Mouse (Mus musculus): ENCODE measurements around the gene Klhl22. TPM values are rescaled to one million over a fixed set of nuclear protein-coding genes. Genes with fewer than 3 reads are reported as not detected.

Klhl22 gene
- polyA plus RNA-seq, 1 experiment from 2014 or later, result 29.0 TPM

DNA sequence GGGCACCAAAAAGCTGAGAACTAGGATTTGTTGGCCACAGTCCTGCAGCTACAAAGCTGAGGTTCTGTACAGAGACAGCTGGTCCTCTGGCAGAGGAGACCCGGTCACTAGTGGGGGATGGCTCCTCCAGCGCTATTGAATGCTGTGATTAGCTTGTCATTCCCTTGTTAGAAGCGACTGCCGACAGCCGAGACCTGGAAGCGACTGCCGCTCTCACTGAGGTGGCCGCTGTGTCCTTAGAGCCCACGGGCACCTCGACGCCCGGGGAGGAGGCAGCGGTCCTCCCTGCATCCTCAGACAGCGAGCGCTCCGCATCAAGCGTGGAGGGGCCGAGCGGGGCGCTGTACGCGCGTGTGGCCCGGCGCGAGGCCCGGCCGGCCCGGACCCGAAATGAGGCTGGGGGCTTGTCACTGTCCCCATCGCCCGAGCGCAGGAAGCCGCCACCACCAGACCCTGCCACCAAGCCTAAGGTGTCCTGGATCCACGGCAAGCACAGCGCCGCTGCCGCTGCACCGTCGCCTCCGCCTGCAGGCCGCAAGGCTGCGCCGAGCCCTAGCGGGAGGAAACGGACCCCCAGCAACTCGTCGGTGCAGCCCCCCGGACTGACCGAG is 47.3 kb downstream of the Klhl22 start:
- Histone ChIP-seq H3K4me1 (replicated peaks; ENCODE audit: control insufficient read depth, insufficient read depth, low read length) (0 out of 2 replicates have a peak, but pooled peaks cover 8% of the 10 kb centered on the region), H3K36me3 (ENCODE audit: control insufficient read depth, insufficient read depth) (0 out of 2 replicates have a peak, but pooled peaks cover 4% of the 10 kb centered on the region), H3K4me2 (replicated peaks; ENCODE audit: low read depth) (peak overlapping the region; percentile 87), H3K27ac (ENCODE audit: low read depth, low read length) (no peak overlapping the region), H3K9ac (ENCODE audit: low read depth, low read length) (peak overlapping the region; percentile 17; the same call in 1 of the 2 replicates), H3K4me3 (ENCODE audit: low read depth, low read length) (peak overlapping the region; percentile 36), H3K9me3 (ENCODE audit: control insufficient read depth) (no peaks in the 10 kb centered on the region), H3K27me3 (replicated peaks; ENCODE audit: control insufficient read depth, insufficient read depth, low read length) (peaks cover 60% of the 10 kb centered on the region)
- no peak for TF ChIP-seq CTCF (IDR thresholded peaks at IDR 0.05; ENCODE audit: low read depth)
- 19% methylated on average over 50 of the region's 50 CpGs for WGBS
- no peak for ATAC-seq

GRCm38 (mm10) chr16:17807192-17808009 is 48.0 kb downstream of the Klhl22 start:
- no peak for TF ChIP-seq CTCF (IDR thresholded peaks at IDR 0.05; ENCODE audit: low read depth)
- Histone ChIP-seq H3K36me3 (ENCODE audit: control insufficient read depth, insufficient read depth) (0 out of 2 replicates have a peak, but pooled peaks cover 4% of the 10 kb centered on the region), H3K4me1 (replicated peaks; ENCODE audit: control insufficient read depth, insufficient read depth, low read length) (0 out of 2 replicates have a peak, but pooled peaks cover 8% of the 10 kb centered on the region), H3K4me2 (replicated peaks; ENCODE audit: low read depth) (peak overlapping the region; percentile 87), H3K27me3 (replicated peaks; ENCODE audit: control insufficient read depth, insufficient read depth, low read length) (peaks cover 52% of the 10 kb centered on the region), H3K9ac (ENCODE audit: low read depth, low read length) (0 out of 2 replicates have a peak overlapping the region, but pooled peaks have one; percentile 17), H3K9me3 (ENCODE audit: control insufficient read depth) (no peaks in the 10 kb centered on the region), H3K4me3 (ENCODE audit: low read depth, low read length) (peak overlapping the region; percentile 36), H3K27ac (ENCODE audit: low read depth, low read length) (no peak overlapping the region)
- ATAC-seq, result peak; percentile 53; the same call in 1 of the 2 replicates
- 15% methylated on average over 73 of the region's 73 CpGs for WGBS

GRCm38 (mm10) chr16:17809125-17809524 is 49.7 kb downstream of the Klhl22 start:
- Histone ChIP-seq H3K36me3 (ENCODE audit: control insufficient read depth, insufficient read depth) (0 out of 2 replicates have a peak, but pooled peaks cover 4% of the 10 kb centered on the region), H3K4me2 (replicated peaks; ENCODE audit: low read depth) (no peak overlapping the region), H3K27me3 (replicated peaks; ENCODE audit: control insufficient read depth, insufficient read depth, low read length) (peaks cover 43% of the 10 kb centered on the region), H3K9me3 (ENCODE audit: control insufficient read depth) (no peaks in the 10 kb centered on the region), H3K9ac (ENCODE audit: low read depth, low read length) (no peak overlapping the region), H3K4me3 (ENCODE audit: low read depth, low read length) (no peak overlapping the region), H3K4me1 (replicated peaks; ENCODE audit: control insufficient read depth, insufficient read depth, low read length) (0 out of 2 replicates have a peak, but pooled peaks cover 7% of the 10 kb centered on the region), H3K27ac (ENCODE audit: low read depth, low read length) (no peak overlapping the region)
- no peak for TF ChIP-seq CTCF (IDR thresholded peaks at IDR 0.05; ENCODE audit: low read depth)
- 82% methylated on average over 4 of the region's 4 CpGs for WGBS
- no peak for ATAC-seq

DNA sequence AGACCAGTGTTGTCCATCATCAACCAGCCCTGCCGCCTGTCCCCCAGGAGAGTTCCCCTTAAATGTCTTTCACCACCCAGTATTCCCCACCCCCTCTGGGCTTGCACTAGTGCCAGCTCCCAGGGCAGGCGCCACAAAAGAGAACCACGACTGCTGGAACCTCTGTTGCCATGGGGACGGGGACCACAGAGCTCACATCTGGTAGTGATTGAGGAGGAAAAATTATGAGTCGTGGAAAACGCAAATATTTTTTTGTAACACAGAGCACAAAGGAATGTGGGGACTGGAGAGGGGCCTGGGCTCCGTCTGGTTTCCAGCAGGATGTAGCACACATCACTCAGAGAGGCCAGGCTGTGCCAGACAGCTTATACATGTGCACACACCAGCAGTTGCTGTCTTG is 50.3 kb downstream of the Klhl22 start:
- Histone ChIP-seq H3K4me3 (ENCODE audit: low read depth, low read length) (no peak overlapping the region), H3K9me3 (ENCODE audit: control insufficient read depth) (no peaks in the 10 kb centered on the region), H3K27ac (ENCODE audit: low read depth, low read length) (no peak overlapping the region), H3K9ac (ENCODE audit: low read depth, low read length) (no peak overlapping the region), H3K27me3 (replicated peaks; ENCODE audit: control insufficient read depth, insufficient read depth, low read length) (peaks cover 38% of the 10 kb centered on the region), H3K36me3 (ENCODE audit: control insufficient read depth, insufficient read depth) (0 out of 2 replicates have a peak, but pooled peaks cover 4% of the 10 kb centered on the region), H3K4me2 (replicated peaks; ENCODE audit: low read depth) (no peak overlapping the region), H3K4me1 (replicated peaks; ENCODE audit: control insufficient read depth, insufficient read depth, low read length) (0 out of 2 replicates have a peak, but pooled peaks cover 2% of the 10 kb centered on the region)
- WGBS, result 46% methylated on average over 7 of the region's 7 CpGs
- no peak for ATAC-seq
- TF ChIP-seq CTCF (IDR thresholded peaks at IDR 0.05; ENCODE audit: low read depth), result no peak

GRCm38 (mm10) chr16:17812120-17812519 is 52.7 kb downstream of the Klhl22 start:
- TF ChIP-seq CTCF (IDR thresholded peaks at IDR 0.05; ENCODE audit: low read depth), result peak; percentile 87
- no peak overlapping the region for H3K9ac ChIP-seq (ENCODE audit: low read depth, low read length)
- H3K27me3 ChIP-seq (replicated peaks; ENCODE audit: control insufficient read depth, insufficient read depth, low read length), result peaks cover 18% of the 10 kb centered on the region
- H3K4me1 ChIP-seq (replicated peaks; ENCODE audit: control insufficient read depth, insufficient read depth, low read length), result no peaks in the 10 kb centered on the region; the same call in 1 of the 2 replicates
- no peak overlapping the region for H3K27ac ChIP-seq (ENCODE audit: low read depth, low read length)
- no peak overlapping the region for H3K4me2 ChIP-seq (replicated peaks; ENCODE audit: low read depth)
- no peaks in the 10 kb centered on the region for H3K36me3 ChIP-seq (ENCODE audit: control insufficient read depth, insufficient read depth)
- no peaks in the 10 kb centered on the region for H3K9me3 ChIP-seq (ENCODE audit: control insufficient read depth)
- no peak overlapping the region for H3K4me3 ChIP-seq (ENCODE audit: low read depth, low read length)
- WGBS, result 5% methylated on average over 5 of the region's 5 CpGs
- no peak for ATAC-seq

DNA sequence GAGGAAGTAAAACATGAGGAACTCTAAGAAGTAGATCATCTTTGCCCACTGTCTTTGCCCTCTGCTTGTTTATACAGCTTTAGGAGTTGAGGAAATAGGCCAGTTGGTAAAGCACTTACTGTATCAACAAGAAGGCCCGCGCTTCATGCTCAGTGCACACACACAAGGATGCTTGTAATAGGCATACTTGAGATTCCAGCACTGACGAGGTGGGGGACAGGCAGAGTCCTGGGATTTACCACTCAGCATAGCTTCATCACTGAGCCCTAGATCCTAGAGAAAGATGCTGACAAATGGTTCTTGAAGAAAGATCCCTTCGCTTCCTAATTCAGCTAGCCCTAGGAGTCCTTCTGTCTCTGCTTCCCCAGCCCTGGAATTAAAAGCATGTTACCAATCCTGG is 53.8 kb downstream of the Klhl22 start:
- ATAC-seq, result no peak
- no peaks in the 10 kb centered on the region for H3K9me3 ChIP-seq (ENCODE audit: control insufficient read depth)
- no peak overlapping the region for H3K4me3 ChIP-seq (ENCODE audit: low read depth, low read length)
- no peak overlapping the region for H3K4me2 ChIP-seq (replicated peaks; ENCODE audit: low read depth)
- no peaks in the 10 kb centered on the region; the same call in 1 of the 2 replicates for H3K4me1 ChIP-seq (replicated peaks; ENCODE audit: control insufficient read depth, insufficient read depth, low read length)
- no peak overlapping the region for H3K9ac ChIP-seq (ENCODE audit: low read depth, low read length)
- H3K36me3 ChIP-seq (ENCODE audit: control insufficient read depth, insufficient read depth), result no peaks in the 10 kb centered on the region
- WGBS, result 37% methylated on average over 4 of the region's 4 CpGs
- no peak overlapping the region for H3K27ac ChIP-seq (ENCODE audit: low read depth, low read length)
- H3K27me3 ChIP-seq (replicated peaks; ENCODE audit: control insufficient read depth, insufficient read depth, low read length), result peaks cover 15% of the 10 kb centered on the region
- no peak for TF ChIP-seq CTCF (IDR thresholded peaks at IDR 0.05; ENCODE audit: low read depth)

All from intestine, postnatal 0 days (tissue).